Mouse (Mus musculus) gastrocnemius, postnatal 36 days (tissue): ENCODE data around the gene Dnajb13. TPM values are rescaled to one million over a fixed set of nuclear protein-coding genes. Genes with fewer than 3 reads are reported as not detected.
"Not testable (repeated sequence)": the region's sequence is repeated elsewhere in the genome, so short reads cannot be mapped to it uniquely, and the experiment has no call there.

Experiments used
- DNase-seq, 2 experiments: peaks; one replicate each; pipeline ENCODE4 v3.0.0; 2022
- intact Hi-C: fragments of 180-260 bp; cut with DNase I; formaldehyde crosslinking; loops from one replicate; pipeline ENCODE4 v1.15.1; 2025
- total RNA-seq, 2 experiments: library from RNA; stranded (reverse); gene quantifications; 2 replicates each; pipeline ENCODE4 v1.2.3; 2021

Gene Dnajb13
- total RNA-seq, 2 experiments from 2014 or later = not detected

DNA sequence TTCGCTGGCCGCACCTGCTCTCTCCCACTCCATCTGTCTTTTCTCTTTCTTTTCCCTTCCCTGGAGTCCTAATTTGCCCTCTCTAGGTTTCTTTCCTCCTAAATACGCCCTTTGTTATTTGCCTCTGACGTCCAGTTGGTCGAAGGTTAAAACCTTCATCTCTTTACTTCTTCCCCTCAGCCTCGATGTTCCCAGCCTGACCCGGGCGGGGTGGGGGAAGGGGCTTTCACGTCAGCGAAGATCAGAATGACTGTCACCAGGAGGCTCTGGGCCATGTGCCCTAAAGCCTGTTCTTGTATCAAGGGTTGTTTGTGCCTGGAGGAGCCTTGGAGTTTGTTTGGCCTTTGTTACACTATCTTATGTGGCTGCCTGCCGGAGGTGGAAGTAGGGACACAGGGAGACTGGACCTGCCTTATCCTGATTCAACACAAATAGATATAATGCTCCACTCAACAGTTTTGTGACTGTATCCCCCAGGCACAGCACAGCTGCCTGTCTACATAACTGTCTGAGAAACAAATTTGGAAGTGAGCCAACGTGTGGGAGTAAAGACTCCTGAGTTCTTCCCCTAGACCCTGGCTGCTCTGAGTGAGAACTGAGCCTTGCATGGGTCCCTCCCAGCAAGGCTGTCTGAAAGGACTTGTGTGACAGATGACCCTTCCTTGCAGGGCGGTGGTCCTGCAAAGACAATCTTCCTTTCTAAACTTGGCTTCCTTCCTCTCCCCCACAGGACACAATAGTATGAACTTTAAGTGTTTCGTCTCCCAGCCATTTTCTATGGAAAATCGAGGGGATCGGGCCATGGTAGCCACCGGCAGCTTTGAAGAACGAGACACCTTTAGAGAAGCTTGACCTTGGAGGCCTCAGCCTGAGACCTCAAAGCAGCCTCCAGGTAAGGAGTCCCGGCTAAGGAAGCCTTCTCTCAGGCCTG, 21.0 kb downstream of the Dnajb13 start:
- DNase-seq = no peak
- intact Hi-C loops = no loop called here

DNA sequence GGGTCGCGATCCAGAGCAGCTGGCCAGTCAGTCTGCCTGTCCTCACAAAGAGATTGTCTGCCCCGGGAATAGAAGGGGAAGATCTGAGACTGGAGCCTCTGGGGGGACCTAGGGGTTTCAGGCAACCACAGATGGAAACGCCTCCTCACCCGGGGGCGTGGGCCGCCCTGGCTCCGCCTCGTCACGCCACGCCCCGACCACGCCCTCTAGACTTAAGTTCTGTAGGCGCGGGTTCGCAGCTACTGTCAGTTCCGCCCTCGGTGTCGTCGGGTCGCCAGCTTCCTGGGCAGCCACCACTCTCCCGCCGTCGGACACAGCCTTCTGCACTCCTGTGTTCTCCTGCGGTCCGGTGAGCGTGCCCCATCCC, 21.7 kb downstream of the Dnajb13 start, which contains the start of gene Ucp2:
Gene Ucp2, plus strand, starts transcription at position 221 of the 367 bp plus-strand sequence.
- intact Hi-C loops = no loop called here
- DNase-seq = peak; percentile 76 to 77

DNA sequence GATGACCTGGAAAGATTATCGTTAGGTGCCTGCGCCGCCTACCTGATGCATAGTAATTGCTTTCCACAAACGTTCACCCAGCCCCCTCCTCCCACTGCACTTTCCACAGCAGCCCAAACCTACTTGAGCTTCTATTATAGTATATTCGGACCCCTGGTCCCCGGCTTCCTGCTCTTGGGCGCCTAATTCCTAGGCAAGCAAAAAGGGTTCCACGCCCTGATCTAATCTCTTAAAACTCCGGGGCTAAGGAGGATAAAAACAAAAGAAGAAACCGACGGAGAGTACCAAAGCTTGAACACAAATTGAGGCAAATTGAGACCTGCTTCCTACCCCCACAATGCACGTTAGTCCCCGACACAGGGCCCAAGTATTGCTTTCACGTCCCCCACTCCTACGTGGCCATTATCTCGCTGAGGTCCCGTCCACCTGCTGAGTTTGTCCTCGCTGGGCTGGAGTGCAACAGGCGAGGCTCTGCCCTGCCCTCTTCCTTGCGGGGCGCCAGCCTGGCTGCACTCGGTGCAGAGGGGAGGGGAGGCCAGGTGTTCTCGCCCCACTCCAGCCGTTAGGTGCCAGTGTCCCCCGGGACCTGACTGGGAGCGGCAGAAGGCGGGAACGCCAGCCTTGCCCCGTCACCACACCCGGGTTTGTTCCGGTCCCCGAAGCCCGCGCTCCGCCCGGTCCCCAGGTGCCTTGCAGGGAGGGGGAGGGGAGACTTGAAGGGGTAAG, 22.2 kb downstream of the Dnajb13 start:
- DNase-seq = peak in 1 of 2 experiments; percentile 51
- intact Hi-C loops = no loop called here

DNA sequence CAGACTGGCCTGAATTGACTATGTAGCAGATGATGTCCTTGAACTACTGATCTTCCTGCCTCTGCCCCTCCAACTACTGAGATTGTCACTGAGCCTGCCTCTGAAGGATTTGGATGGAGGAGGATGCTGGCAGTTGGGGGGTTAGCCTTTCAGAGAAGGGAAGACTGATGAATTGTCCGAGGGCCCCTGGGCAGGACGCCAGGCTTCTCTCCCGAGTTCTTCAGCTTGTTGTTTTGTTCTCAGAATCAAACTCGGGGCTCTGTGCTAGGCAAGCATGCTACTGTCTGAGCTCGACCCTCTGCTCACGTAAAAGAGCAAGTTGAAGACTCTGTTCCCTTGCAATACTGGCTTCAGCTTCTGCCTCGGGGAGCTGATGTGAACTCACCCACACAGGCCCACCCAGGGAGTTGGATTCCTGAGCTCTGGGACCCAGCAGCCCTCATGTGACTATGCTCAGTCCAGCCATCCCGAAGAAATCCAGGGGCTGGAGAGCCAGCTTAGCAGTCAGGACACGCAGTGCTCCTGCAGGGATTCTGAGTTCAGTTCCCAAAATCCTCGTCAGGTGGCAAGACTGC, 26.2 kb downstream of the Dnajb13 start:
- intact Hi-C loops = no loop called here
- DNase-seq = no peak

DNA sequence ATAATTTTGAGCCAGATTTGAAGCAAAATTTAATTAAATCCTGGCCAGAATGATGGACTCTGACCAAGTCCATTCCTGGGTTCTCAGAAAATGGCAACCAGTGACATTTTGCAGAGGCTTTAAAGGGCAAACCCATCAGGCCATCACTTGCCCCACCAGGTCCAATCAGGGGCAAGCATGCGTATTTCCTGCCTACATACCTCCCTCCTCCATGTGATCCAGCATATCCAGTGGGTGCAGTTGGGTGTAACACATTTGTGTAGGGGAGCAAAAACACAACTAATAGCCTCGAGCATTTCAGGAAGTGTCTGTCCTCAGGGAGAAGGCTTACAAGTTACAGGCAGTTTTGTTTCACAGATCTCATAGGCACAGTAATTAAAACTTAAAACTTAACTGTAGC, 27.5 kb downstream of the Dnajb13 start:
- no peak for DNase-seq
- intact Hi-C loops = no loop called here

DNA sequence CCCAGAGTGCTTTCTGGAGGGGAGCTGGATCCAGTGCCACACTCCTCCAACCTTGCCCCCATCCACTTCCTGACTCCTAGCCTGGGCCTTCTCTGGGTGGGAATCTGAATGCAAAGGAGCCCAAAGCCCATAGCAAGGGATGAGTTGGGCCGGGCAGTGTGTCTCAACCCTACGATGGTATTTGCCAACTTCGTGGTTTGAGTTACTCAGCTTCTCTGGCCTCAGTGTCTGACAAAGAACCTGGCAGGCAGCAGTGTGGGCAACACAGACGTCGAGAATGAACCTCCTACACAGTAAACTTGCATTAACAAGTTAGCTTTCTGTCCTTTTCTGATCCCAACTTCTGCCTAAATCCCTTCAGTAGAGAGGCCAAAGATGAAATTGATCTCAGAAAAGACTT, 30.3 kb downstream of the Dnajb13 start:
- no peak for DNase-seq
- intact Hi-C loops = no loop called here

DNA sequence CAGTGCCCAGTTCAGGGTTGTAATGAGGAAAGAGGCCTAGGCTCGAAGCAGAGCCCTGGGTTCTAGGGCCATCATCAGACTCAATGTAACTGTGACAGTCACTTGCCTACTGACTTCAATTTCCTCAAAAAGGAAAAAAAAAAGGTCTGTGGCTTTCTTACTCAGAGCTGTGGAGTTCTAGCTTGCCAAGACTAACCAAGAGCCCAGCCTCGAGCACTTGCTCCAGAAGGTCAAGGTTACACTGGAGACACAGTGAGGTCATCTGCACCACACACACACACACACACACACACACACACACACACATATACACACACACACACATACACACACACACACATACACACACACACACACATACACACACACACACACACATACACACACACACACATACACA, 32.7 kb downstream of the Dnajb13 start:
- intact Hi-C loops, DNase-seq: not testable (repeated sequence)

DNA sequence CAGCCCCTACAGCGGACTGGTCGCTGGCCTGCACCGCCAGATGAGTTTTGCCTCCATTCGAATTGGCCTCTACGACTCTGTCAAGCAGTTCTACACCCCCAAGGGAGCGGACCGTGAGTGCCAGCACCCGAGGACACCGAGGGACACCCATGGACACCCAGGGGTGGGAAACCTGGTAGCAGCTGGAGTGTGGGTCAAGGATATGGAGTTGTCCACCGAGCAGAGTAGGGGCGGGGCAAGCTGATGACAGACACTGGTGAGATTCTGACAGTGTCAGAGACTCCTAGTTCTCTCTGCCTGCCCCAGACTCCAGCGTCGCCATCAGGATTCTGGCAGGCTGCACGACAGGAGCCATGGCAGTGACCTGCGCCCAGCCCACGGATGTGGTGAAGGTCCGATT, 34.6 kb downstream of the Dnajb13 start:
- intact Hi-C loops = no loop called here
- DNase-seq = no peak

DNA sequence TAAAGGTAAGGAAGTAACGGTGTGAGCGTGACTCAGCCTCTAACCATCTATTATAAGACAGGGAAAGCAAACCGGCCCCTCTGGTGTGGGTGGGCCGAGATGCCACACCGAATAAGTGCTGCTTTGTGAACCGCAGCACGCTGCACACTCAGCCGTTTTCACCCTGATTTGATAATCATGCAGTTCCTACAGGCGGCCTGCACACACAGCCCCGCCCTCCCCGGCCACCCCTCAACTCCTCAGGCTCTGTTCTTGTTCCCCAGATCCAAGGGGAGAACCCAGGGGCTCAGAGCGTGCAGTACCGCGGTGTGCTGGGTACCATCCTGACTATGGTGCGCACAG, 35.0 kb downstream of the Dnajb13 start:
- intact Hi-C loops = loop anchor here (5.0 kb wide), 1 partner anchor 47 kb away; no protein-coding TSS in a partner anchor
- no peak for DNase-seq

DNA sequence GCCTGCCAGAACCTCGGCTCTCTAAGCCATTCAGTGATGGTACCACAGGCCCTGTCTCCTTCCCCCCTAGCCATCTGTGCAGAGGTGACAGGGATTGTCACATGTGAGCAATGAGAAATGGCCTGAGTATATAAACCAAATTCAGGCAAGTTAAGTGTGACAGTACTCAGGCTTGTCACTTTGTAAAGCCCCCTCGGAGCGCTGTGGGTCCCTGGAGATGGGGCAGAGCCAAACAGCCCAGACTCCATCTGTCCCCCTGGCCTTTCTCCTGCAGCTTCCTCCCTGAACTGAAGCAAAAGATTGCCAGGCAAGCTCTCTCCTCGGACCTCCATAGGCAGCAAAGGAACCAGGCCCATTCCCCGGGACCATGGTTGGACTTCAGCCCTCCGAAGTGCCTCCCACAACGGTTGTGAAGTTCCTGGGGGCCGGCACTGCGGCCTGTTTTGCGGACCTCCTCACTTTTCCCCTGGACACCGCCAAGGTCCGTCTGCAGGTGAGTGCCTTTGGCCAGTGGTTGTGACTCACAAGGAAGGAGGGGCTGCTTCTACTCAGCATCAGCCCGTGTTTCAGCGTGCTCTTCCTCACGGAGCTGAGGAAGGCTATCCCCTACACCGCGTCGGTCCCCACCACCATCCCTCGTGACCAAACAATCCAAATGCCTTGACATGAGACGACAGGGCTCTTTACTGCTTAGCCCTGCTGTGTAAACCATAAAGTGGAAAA, 35.5 kb downstream of the Dnajb13 start:
- intact Hi-C loops = loop anchor here (5.0 kb wide), 1 partner anchor 47 kb away; no protein-coding TSS in a partner anchor

DNA sequence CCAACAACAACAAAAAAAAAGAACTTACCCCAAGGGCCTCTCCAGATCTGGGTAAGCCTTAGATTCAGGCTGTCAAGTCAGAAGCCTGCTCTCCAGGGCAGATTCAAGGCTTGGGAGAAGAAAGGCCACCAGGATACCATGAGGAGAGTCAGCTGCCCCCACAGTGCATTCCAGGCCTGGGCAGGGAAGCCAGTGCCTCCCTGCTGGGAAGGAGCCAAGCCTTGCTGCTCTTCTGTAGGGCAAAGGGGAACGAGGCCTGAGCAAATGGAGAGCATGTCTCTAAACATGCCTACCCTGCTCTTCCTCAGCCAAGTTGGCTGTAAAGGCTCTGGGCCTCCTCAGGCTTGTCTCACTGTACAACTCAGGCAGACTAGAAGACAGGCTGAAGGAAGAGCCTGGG, 40.1 kb downstream of the Dnajb13 start:
- peak in 1 of 2 experiments; percentile 72 for DNase-seq
- intact Hi-C loops = loop anchor here (5.0 kb wide), 1 partner anchor 42 kb away; no protein-coding TSS in a partner anchor

More for the DNA sequence above, 35.5 kb downstream of the Dnajb13 start:
- no peak for DNase-seq

DNA sequence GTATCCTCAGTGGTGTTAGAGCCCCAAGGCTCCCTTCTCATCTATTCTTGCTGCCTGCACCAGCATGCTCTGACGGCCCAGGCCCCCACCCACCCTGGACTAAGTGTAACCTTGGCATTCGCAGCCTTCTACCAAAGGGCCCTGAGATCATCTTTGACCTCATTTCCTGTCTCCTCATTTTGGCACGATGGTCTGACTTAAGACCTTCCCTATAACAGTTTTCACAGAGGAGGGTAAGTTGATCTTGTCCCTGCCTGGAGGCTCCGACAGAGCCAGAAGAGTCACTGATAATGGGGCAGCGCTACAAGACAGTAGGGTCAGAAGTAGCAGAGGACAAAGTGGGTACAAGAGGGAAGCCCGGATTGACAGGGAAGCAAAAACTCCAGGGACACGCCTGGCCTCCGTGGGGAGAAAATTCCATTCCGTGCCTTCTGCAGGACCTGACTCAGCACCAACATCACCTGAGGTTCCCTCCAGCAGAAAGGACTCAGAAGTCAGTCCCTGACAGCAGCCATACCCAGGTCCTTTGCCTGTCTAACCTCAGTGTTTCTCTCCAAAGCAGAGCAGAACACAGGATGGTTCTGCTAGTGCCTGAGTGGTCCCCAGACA, 40.8 kb downstream of the Dnajb13 start:
- intact Hi-C loops = no loop called here
- no peak for DNase-seq

DNA sequence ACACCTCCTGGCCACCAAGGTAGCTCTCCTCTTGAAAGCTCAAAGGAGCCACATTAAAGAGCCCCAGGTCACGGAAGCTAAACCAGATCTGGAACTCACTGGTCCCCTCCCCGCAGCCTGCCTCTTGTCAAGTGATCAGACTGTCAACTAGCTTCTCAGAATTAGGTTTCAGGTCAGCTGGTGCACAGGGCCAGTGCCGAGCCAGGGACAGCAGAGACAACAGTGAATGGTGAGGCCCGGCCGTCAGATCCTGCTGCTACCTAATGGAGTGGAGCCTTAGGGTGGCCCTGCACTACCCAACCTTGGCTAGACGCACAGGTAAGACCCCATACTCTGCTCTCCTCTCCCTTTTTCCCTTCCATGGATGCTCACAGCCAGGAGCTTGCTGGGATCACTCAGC, 42.0 kb downstream of the Dnajb13 start, which contains the start of gene Ucp3:
Gene Ucp3, plus strand, starts transcription at position 214 of the 400 bp plus-strand sequence.
- intact Hi-C loops = no loop called here
- DNase-seq = peak; percentile 47 to 58

DNA sequence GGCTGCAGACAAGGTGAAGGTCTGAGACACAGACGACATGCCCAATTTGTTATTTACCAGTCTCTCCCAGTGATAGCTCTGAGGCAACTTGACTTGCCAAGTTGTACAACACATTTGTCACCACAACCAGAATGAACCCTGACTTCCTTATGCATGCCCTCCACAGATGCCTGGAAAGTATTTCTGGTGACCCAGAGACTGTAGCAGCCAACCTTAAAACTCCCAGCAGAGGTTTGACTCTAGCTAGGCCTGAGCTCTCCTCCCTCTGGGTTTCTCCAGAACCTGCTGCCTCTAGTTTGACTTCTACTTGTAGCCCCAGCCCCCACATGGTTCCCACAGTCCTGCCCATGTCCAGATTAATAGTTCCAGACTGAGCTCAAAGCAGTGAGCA, 43.4 kb downstream of the Dnajb13 start:
- no peak for DNase-seq
- intact Hi-C loops = no loop called here

DNA sequence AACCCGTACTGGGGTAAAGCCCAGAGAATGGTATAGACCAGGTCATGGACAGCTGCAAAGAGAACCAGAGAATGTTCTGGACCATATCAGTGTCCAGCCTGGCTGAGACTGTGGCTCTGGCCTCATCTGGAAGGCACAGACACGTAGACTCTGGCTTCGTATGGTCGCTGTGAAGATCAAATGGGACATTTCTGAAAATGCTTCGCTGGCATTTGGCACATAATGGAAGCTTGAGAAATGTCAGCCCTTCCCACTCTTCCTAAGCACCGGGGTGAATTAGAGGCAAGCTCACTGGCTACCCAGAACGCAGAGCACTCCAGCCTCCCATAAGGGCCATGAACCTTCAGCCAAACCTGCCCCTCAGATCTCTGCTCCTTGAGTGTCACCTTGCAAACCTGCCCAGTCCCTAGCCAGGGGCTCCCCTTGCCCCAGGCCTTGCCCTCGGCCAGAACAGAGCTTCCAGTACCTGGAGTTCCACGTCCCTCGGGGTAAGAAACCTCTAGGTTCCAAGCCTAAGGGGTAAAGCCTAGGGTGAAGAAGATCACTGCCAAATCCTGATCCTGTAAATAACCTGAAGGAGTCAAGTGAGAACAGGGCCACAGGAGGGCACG, 43.9 kb downstream of the Dnajb13 start:
- intact Hi-C loops = no loop called here
- no peak for DNase-seq

DNA sequence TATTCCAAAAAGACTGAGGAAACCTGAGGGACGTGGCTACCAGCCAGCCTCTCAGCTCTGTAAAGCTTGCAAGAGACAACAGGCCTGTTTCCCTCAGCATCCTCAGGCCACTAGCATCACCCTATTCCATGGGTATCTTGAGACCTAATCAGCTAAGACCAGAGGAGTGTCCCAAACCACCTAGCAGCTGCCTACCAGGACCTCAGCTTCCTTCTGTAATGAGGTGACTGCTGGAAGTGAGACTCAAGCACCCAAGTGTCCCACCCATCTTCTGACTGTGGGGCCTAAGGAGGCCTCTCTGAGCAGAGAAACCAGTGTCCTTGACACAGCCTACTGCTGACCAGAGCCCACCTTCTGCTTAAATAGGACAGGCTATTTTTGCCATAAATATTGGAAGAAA, 45.3 kb downstream of the Dnajb13 start:
- intact Hi-C loops = no loop called here
- DNase-seq = no peak

DNA sequence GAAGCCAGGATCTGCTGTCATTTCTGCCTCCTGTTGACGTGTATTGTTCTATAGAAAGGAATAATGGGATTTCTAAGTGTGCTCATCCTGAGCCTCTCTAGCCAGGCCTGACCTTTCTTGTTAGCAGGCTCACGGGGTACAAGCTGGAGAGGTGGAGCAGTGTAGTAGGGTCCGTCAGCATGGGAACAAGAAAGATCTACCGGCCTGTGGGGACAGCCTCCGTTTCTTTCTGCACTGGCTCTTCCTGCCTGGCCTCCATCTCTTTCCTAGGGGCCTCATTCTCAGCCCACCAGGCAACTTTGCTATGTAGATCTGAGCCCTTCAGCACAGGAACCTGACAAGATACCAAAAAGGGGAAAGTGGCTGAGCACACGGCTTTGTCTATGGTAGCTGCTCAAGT, 46.0 kb downstream of the Dnajb13 start:
- no peak for DNase-seq
- intact Hi-C loops = no loop called here

DNA sequence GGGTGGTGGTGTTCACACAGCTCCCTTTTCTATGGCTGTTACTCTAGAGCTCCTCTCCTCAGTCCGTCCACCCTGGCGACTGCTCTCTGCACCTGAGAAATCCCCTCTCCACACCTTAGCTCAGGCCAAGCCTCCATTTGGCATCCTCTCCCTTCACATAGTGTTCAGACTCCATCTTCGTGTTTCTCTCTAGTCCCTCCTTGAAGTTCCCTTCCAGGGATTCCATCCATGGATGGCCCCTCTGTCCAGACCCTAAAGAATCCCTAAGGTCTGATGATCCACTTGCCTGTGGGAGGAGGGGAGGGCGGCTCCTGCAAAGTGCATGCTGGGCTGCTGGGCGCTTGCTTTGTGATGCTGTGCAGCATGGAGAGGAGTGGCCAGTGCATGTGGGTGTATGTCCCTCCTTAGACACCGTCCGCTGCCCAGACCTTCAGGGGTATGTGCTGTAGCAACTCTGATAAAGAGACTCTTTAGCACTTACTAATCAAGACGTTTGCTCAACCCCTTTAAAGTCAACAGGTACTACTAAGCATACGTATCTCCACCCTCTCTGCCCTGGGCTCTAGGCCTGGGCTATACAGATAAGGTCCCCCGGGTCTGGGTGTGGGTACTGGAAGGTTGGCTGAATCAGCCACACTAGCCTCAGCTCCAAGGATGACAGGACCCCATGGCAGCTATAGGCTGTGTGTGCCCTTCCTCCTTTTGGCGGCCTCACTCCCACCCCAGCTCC, 47.8 kb downstream of the Dnajb13 start:
- no peak for DNase-seq
- intact Hi-C loops = no loop called here
